Mouse (Mus musculus) urinary bladder, postnatal 4 days (tissue): ENCODE data around the gene H2al1e.
"Not testable (repeated sequence)": the region's sequence is repeated elsewhere in the genome, so short reads cannot be mapped to it uniquely, and the experiment has no call there.

ENCODE experiments used
- DNase-seq, 2 experiments: peaks; one replicate each; pipeline ENCODE4 v3.0.0; 2021 to 2022; ENCODE audit warnings: low spot score in 2 of 2

Gene H2al1e

GRCm38 (mm10) chrX:11311634-11312033 is at the start of gene H2al1e:
TSS of gene H2al1e (plus strand) at chrX:11311934.
- not testable (repeated sequence) for DNase-seq

- DNase-seq = no peak
Observed at GRCm38 (mm10) chrX:11264918-11265317, 46.8 kb upstream of the H2al1e start.

- peak in 1 of 2 experiments; percentile 27 for DNase-seq
Observed at GRCm38 (mm10) chrX:11267791-11268190, 43.9 kb upstream of the H2al1e start.

- DNase-seq = no peak
Observed at GRCm38 (mm10) chrX:11269074-11269473, 42.7 kb upstream of the H2al1e start.

- no peak for DNase-seq
Observed at GRCm38 (mm10) chrX:11273190-11273589, 38.5 kb upstream of the H2al1e start.

- no peak for DNase-seq
Observed at GRCm38 (mm10) chrX:11277083-11277482, 34.7 kb upstream of the H2al1e start.

GRCm38 (mm10) chrX:11280741-11281140 is 31.0 kb upstream of the H2al1e start:
- no peak for DNase-seq

- no peak for DNase-seq
Observed at GRCm38 (mm10) chrX:11288306-11288882, 23.3 kb upstream of the H2al1e start.

- no peak for DNase-seq
Observed at GRCm38 (mm10) chrX:11289244-11289643, 22.5 kb upstream of the H2al1e start.

- not testable (repeated sequence) for DNase-seq
Observed at GRCm38 (mm10) chrX:11298957-11299356, 12.8 kb upstream of the H2al1e start, which contains the start of gene H2al1a. TSS of gene H2al1a (plus strand) at chrX:11299257.

GRCm38 (mm10) chrX:11302132-11302531 is 9.6 kb upstream of the H2al1e start, which contains the start of gene H2al1b:
TSS of gene H2al1b (plus strand) at chrX:11302432.
- DNase-seq = not testable (repeated sequence)

GRCm38 (mm10) chrX:11305355-11305754 is 6.4 kb upstream of the H2al1e start, which contains the start of gene H2al1c:
TSS of gene H2al1c (plus strand) at chrX:11305655.
- DNase-seq = not testable (repeated sequence)

GRCm38 (mm10) chrX:11308524-11308923 is 3.2 kb upstream of the H2al1e start, which contains the start of gene H2al1d:
TSS of gene H2al1d (plus strand) at chrX:11308824.
- DNase-seq = not testable (repeated sequence)

- not testable (repeated sequence) for DNase-seq
Observed at GRCm38 (mm10) chrX:11314858-11315257, 3.1 kb downstream of the H2al1e start, which contains the start of gene H2al1f. TSS of gene H2al1f (plus strand) at chrX:11315158.

GRCm38 (mm10) chrX:11317956-11318355 is 6.2 kb downstream of the H2al1e start, which contains the start of gene H2al1g:
TSS of gene H2al1g (plus strand) at chrX:11318256.
- DNase-seq = not testable (repeated sequence)

GRCm38 (mm10) chrX:11321192-11321591 is 9.5 kb downstream of the H2al1e start, which contains the start of gene H2al1h:
TSS of gene H2al1h (plus strand) at chrX:11321492.
- DNase-seq = not testable (repeated sequence)

- not testable (repeated sequence) for DNase-seq
Observed at GRCm38 (mm10) chrX:11324359-11324758, 12.6 kb downstream of the H2al1e start, which contains the start of gene H2al1i. TSS of gene H2al1i (plus strand) at chrX:11324659.

- DNase-seq = not testable (repeated sequence)
Observed at GRCm38 (mm10) chrX:11327522-11327921, 15.8 kb downstream of the H2al1e start, which contains the start of gene H2al1j. TSS of gene H2al1j (plus strand) at chrX:11327822.

- DNase-seq = no peak
Observed at GRCm38 (mm10) chrX:11345762-11346161, 34.0 kb downstream of the H2al1e start.

- DNase-seq = no peak
Observed at GRCm38 (mm10) chrX:11346756-11347155, 35.0 kb downstream of the H2al1e start.

GRCm38 (mm10) chrX:11360823-11361222 is 49.1 kb downstream of the H2al1e start:
- no peak for DNase-seq

GRCm38 (mm10) chrX:11361261-11361660 is 49.5 kb downstream of the H2al1e start:
- no peak for DNase-seq
